Mouse (Mus musculus) cortical plate, adult 2 months (tissue): ENCODE data around the gene Lamb1.

ENCODE experiments used
- CTCF ChIP-seq: fragments of 200-500 bp; IDR thresholded peaks from 2 replicates; pipeline ENCODE4 v1.5.1; 2011; ENCODE audit warnings: mild to moderate bottlenecking, control low read depth, low read length; ENCODE audit not compliant: insufficient read depth; ENCODE audit errors: extremely low read depth
- POLR2A ChIP-seq: fragments of 200-500 bp; IDR thresholded peaks from 2 replicates; pipeline ENCODE4 v1.6.1; 2011; ENCODE audit warnings: mild to moderate bottlenecking, low read length, control low read depth; ENCODE audit not compliant: insufficient read depth; ENCODE audit errors: extremely low read depth

DNA sequence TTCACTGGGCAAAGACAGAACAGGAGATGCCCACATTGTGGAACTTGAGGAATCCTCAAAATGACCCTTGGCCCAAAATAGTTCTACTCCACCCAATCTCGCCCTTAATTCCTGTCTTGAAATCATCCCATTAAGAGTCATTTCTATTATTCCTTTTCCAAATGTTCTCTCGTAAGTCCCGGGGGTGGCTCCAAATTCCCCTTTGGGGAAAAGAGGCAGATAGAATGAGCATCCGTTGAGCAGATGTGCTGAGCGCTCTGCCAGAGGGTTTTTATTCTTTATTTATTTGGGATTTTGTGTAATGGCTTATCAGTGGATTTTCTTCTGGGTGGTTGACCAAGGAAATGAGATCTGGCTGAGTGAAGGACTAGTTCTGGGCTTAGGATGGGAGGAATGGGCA is 102.7 kb downstream of the Lamb1 start:
- no peak for TF ChIP-seq POLR2A
- TF ChIP-seq CTCF: no peak
